Mouse (Mus musculus): ENCODE data around the gene Col6a5. TPM values are rescaled to one million over a fixed set of nuclear protein-coding genes. Genes with fewer than 3 reads are reported as not detected.
"Not testable (repeated sequence)": the region's sequence is repeated elsewhere in the genome, so short reads cannot be mapped to it uniquely, and the experiment has no call there.

Gene Col6a5
- total RNA-seq, 2 experiments from 2014 or later = not detected

GRCm38 (mm10) chr9:105915186-105915585 is 45.3 kb downstream of the Col6a5 start:
- no peak for ATAC-seq (replicated peaks; ENCODE audit: poor library complexity, severe bottlenecking)

GRCm38 (mm10) chr9:105910166-105910565 is 50.3 kb downstream of the Col6a5 start:
- no peak for ATAC-seq (replicated peaks; ENCODE audit: poor library complexity, severe bottlenecking)

- ATAC-seq (replicated peaks; ENCODE audit: poor library complexity, severe bottlenecking) = no peak
These were observed 51.1 kb downstream of the Col6a5 start for GRCm38 (mm10) chr9:105909352-105909751.

GRCm38 (mm10) chr9:105907411-105907810 is 53.0 kb downstream of the Col6a5 start:
- no peak for ATAC-seq (replicated peaks; ENCODE audit: poor library complexity, severe bottlenecking)

GRCm38 (mm10) chr9:105887521-105887920 is 72.9 kb downstream of the Col6a5 start:
- no peak for ATAC-seq (replicated peaks; ENCODE audit: poor library complexity, severe bottlenecking)

GRCm38 (mm10) chr9:105884656-105885430 is 75.6 kb downstream of the Col6a5 start:
- ATAC-seq (replicated peaks; ENCODE audit: poor library complexity, severe bottlenecking) = no peak

DNA sequence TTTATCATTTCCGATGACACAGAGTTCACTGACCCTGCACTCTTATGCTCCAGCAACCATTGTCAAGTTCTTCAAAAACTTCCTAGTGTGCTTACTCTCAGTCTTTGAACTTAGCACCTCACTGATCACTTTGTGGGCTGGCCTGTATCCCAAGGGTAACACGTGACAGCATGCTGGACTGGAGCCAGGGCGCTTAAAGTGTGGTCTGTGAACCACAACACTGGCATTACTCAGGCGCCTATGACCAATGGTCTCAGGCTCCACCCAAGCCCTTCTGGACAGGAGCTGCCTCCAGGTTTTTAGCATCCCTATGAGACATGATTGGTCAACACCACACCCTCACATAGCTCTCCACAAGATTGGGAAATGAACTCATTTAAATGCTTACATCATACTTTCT is 79.7 kb downstream of the Col6a5 start:
- ATAC-seq (replicated peaks; ENCODE audit: poor library complexity, severe bottlenecking) = no peak

GRCm38 (mm10) chr9:105878365-105879108 is 81.9 kb downstream of the Col6a5 start:
- ATAC-seq (replicated peaks; ENCODE audit: poor library complexity, severe bottlenecking) = no peak

GRCm38 (mm10) chr9:105876124-105876523 is 84.3 kb downstream of the Col6a5 start:
- ATAC-seq (replicated peaks; ENCODE audit: poor library complexity, severe bottlenecking) = no peak

DNA sequence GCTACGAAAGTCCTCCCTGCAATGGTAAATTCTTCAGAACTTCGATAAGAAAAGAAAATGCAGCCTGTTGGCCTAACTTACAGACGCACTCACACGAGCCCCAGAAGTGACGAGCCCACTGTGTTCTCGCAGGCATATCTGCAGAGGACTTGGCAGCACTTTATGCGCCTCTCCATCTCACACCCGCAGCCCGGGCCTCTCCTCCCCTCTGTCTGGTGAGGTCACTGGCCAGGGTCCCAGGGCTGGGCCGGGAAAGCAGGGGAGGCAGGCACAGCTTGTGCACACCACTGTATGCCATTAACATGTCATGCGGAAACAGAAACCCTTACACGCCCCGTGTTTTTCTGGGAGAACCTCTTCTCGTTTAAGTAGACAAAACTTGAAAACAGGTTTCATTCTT is 88.8 kb downstream of the Col6a5 start:
- ATAC-seq (replicated peaks; ENCODE audit: poor library complexity, severe bottlenecking) = no peak

- peak; percentile 71 for ATAC-seq (replicated peaks; ENCODE audit: poor library complexity, severe bottlenecking)
These were observed 102.7 kb downstream of the Col6a5 start for GRCm38 (mm10) chr9:105857773-105858172.

DNA sequence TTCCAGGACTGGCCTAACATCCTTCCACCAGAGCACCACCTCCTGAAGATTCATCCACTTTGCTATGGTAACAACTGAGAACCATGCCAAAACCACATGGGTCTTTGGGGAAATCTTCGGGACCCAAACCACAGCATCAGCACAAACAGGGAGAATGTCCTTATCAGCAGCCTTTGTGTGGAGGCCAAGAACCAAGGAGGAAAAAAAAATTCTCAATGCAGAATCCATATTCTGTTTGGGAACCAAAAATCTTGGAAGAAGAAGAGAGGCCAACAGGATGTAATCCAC is 107.7 kb downstream of the Col6a5 start:
- no peak for ATAC-seq (replicated peaks; ENCODE audit: poor library complexity, severe bottlenecking)

GRCm38 (mm10) chr9:105852015-105852777 is 108.2 kb downstream of the Col6a5 start:
- ATAC-seq (replicated peaks; ENCODE audit: poor library complexity, severe bottlenecking) = no peak

- no peak for ATAC-seq (replicated peaks; ENCODE audit: poor library complexity, severe bottlenecking)
These were observed 109.4 kb downstream of the Col6a5 start for GRCm38 (mm10) chr9:105851011-105851410.

DNA sequence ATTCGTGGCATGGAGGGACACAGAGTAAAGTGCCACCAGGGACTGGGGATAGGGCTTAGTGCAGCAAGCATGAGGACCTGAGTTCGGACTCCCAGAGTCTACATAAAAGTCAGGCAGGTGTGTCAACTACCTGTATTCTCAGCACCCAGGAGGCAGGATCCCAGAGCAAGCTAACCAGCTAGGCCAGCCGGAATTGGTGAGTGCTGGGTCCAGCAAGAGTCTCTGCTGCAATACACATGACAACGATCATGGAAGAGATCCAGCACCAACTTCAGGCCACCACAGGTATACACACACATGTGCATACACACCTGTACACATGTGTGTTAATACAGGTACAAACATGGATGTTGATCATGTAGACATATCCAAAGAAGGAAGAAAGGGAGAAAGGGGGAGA is 112.0 kb downstream of the Col6a5 start:
- no peak for ATAC-seq (replicated peaks; ENCODE audit: poor library complexity, severe bottlenecking)

- ATAC-seq (replicated peaks; ENCODE audit: poor library complexity, severe bottlenecking) = no peak
These were observed 113.2 kb downstream of the Col6a5 start for GRCm38 (mm10) chr9:105847261-105847660.

GRCm38 (mm10) chr9:105841386-105841785 is 119.1 kb downstream of the Col6a5 start:
- not testable (repeated sequence) for ATAC-seq (replicated peaks; ENCODE audit: poor library complexity, severe bottlenecking)

- no peak for ATAC-seq (replicated peaks; ENCODE audit: poor library complexity, severe bottlenecking)
These were observed 121.3 kb downstream of the Col6a5 start for GRCm38 (mm10) chr9:105839147-105839515.

DNA sequence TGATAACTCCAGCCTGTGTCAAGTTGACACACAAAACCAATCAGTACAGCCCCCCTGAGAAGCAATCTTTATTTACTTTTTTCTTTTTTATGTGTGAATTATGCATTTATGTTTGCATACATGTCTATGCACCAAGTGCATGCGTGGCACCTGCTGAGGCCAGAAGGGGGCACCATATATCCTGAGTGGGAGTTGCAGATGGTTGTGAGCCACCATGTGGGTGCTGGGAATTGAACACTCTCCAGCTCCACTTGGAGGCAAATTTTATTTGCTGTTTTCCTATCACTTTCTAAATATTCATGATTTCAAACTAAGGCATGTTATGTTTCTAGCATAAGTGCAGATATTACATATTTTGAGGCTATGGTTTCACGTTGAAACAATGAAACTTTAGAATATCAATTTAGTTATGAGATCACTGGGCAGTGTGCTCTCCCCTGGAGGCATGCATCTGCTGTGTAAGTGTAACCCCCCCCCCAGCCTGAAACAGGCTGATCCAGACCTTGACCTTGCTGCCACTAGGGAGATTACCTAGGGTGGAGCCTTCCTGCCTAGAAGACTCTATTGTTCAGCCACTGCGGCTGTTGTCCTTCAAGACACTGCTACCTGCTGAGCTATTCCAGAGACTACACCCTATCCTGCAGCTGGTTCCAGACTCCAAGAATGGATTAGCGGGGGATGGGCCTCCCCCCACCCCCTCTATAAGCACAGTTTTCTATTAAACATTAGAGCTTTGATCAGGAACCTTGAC is 121.9 kb downstream of the Col6a5 start:
- no peak for ATAC-seq (replicated peaks; ENCODE audit: poor library complexity, severe bottlenecking)

GRCm38 (mm10) chr9:105835587-105835986 is 124.9 kb downstream of the Col6a5 start:
- ATAC-seq (replicated peaks; ENCODE audit: poor library complexity, severe bottlenecking) = no peak

GRCm38 (mm10) chr9:105834799-105835198 is 125.6 kb downstream of the Col6a5 start:
- no peak for ATAC-seq (replicated peaks; ENCODE audit: poor library complexity, severe bottlenecking)

Data from granulocyte monocyte progenitor cell, adult 5-6 weeks (primary cell).